Mouse (Mus musculus): ENCODE data around the gene Ccr10.

The Ccr10 gene

GRCm38 (mm10) chr11:101174851-101175628 lies at the start of gene Ccr10:
Ccr10 (minus strand) TSS chr11:101175443.
- in situ Hi-C loops (cut with MboI; ENCODE audit: low pct_unique_long_range_greater_than_20kb in 1 of 2, low sequenced_read_pairs in 2 of 2, unreplicated experiment in 1 of 2), result loop anchor here in 1 of 2 experiments (5.0 kb wide), 1 partner anchor 38 kb away; no protein-coding TSS in a partner anchor

GRCm38 (mm10) chr11:101224337-101224736 lies 49.1 kb upstream of the Ccr10 start:
- in situ Hi-C loops (cut with MboI; ENCODE audit: low pct_unique_long_range_greater_than_20kb in 1 of 2, low sequenced_read_pairs in 2 of 2, unreplicated experiment in 1 of 2), result no loop called here

- in situ Hi-C loops (cut with MboI; ENCODE audit: low pct_unique_long_range_greater_than_20kb in 1 of 2, low sequenced_read_pairs in 2 of 2, unreplicated experiment in 1 of 2), result no loop called here
These were observed 46.2 kb upstream of the Ccr10 start for GRCm38 (mm10) chr11:101221306-101221986.

GRCm38 (mm10) chr11:101220853-101221252 lies 45.6 kb upstream of the Ccr10 start:
- in situ Hi-C loops (cut with MboI; ENCODE audit: low pct_unique_long_range_greater_than_20kb in 1 of 2, low sequenced_read_pairs in 2 of 2, unreplicated experiment in 1 of 2), result no loop called here

- in situ Hi-C loops (cut with MboI; ENCODE audit: low pct_unique_long_range_greater_than_20kb in 1 of 2, low sequenced_read_pairs in 2 of 2, unreplicated experiment in 1 of 2), result loop anchor here in 1 of 2 experiments (5.0 kb wide), 1 partner anchor 34 kb away; the partner anchor contains the start of gene Vps25
These were observed 43.3 kb upstream of the Ccr10 start for GRCm38 (mm10) chr11:101218436-101219055.

- in situ Hi-C loops (cut with MboI; ENCODE audit: low pct_unique_long_range_greater_than_20kb in 1 of 2, low sequenced_read_pairs in 2 of 2, unreplicated experiment in 1 of 2), result loop anchor here in 1 of 2 experiments (5.0 kb wide), 1 partner anchor 35 kb away; the partner anchor contains the start of gene Vps25
These were observed 41.7 kb upstream of the Ccr10 start for GRCm38 (mm10) chr11:101216936-101217335.

- in situ Hi-C loops (cut with MboI; ENCODE audit: low pct_unique_long_range_greater_than_20kb in 1 of 2, low sequenced_read_pairs in 2 of 2, unreplicated experiment in 1 of 2), result loop anchor here in 1 of 2 experiments (5.0 kb wide), 1 partner anchor 35 kb away; the partner anchor contains the start of gene Ramp2
These were observed 36.7 kb upstream of the Ccr10 start for GRCm38 (mm10) chr11:101211970-101212369.

GRCm38 (mm10) chr11:101200986-101201385 lies 25.7 kb upstream of the Ccr10 start:
- in situ Hi-C loops (cut with MboI; ENCODE audit: low pct_unique_long_range_greater_than_20kb in 1 of 2, low sequenced_read_pairs in 2 of 2, unreplicated experiment in 1 of 2), result no loop called here

- in situ Hi-C loops (cut with MboI; ENCODE audit: low pct_unique_long_range_greater_than_20kb in 1 of 2, low sequenced_read_pairs in 2 of 2, unreplicated experiment in 1 of 2), result loop anchor here in 1 of 2 experiments (10.0 kb wide), 1 partner anchor 45 kb away; the partner anchor contains the start of gene Ramp2
These were observed 24.3 kb upstream of the Ccr10 start for GRCm38 (mm10) chr11:101199555-101199954.

- in situ Hi-C loops (cut with MboI; ENCODE audit: low pct_unique_long_range_greater_than_20kb in 1 of 2, low sequenced_read_pairs in 2 of 2, unreplicated experiment in 1 of 2), result loop anchor here in 1 of 2 experiments (10.0 kb wide), 1 partner anchor 49 kb away; the partner anchor contains the start of gene Ramp2
These were observed 20.9 kb upstream of the Ccr10 start for GRCm38 (mm10) chr11:101196175-101196574.

GRCm38 (mm10) chr11:101195571-101195970 lies 20.3 kb upstream of the Ccr10 start:
- in situ Hi-C loops (cut with MboI; ENCODE audit: low pct_unique_long_range_greater_than_20kb in 1 of 2, low sequenced_read_pairs in 2 of 2, unreplicated experiment in 1 of 2), result loop anchor here in 1 of 2 experiments (10.0 kb wide), 1 partner anchor 49 kb away; the partner anchor contains the start of gene Ramp2

GRCm38 (mm10) chr11:101195101-101195500 lies 19.9 kb upstream of the Ccr10 start:
- in situ Hi-C loops (cut with MboI; ENCODE audit: low pct_unique_long_range_greater_than_20kb in 1 of 2, low sequenced_read_pairs in 2 of 2, unreplicated experiment in 1 of 2), result loop anchor here in 1 of 2 experiments (10.0 kb wide), 1 partner anchor 50 kb away; the partner anchor contains the start of gene Ramp2

- in situ Hi-C loops (cut with MboI; ENCODE audit: low pct_unique_long_range_greater_than_20kb in 1 of 2, low sequenced_read_pairs in 2 of 2, unreplicated experiment in 1 of 2), result loop anchor here in 1 of 2 experiments (10.0 kb wide), 1 partner anchor 50 kb away; the partner anchor contains the start of gene Ramp2
These were observed 19.4 kb upstream of the Ccr10 start for GRCm38 (mm10) chr11:101194643-101195042.

- in situ Hi-C loops (cut with MboI; ENCODE audit: low pct_unique_long_range_greater_than_20kb in 1 of 2, low sequenced_read_pairs in 2 of 2, unreplicated experiment in 1 of 2), result loop anchor here in 1 of 2 experiments (10.0 kb wide), 1 partner anchor 51 kb away; the partner anchor contains the start of gene Ramp2
These were observed 18.9 kb upstream of the Ccr10 start for GRCm38 (mm10) chr11:101194137-101194536.

- in situ Hi-C loops (cut with MboI; ENCODE audit: low pct_unique_long_range_greater_than_20kb in 1 of 2, low sequenced_read_pairs in 2 of 2, unreplicated experiment in 1 of 2), result loop anchor here in 1 of 2 experiments (10.0 kb wide), 1 partner anchor 52 kb away; the partner anchor contains the start of gene Ramp2
These were observed 17.8 kb upstream of the Ccr10 start for GRCm38 (mm10) chr11:101193076-101193475.

- in situ Hi-C loops (cut with MboI; ENCODE audit: low pct_unique_long_range_greater_than_20kb in 1 of 2, low sequenced_read_pairs in 2 of 2, unreplicated experiment in 1 of 2), result loop anchor here in 1 of 2 experiments (10.0 kb wide), 1 partner anchor 52 kb away; the partner anchor contains the start of gene Ramp2
These were observed 17.4 kb upstream of the Ccr10 start for GRCm38 (mm10) chr11:101192646-101193045.

- in situ Hi-C loops (cut with MboI; ENCODE audit: low pct_unique_long_range_greater_than_20kb in 1 of 2, low sequenced_read_pairs in 2 of 2, unreplicated experiment in 1 of 2), result loop anchor here in 1 of 2 experiments (10.0 kb wide), 1 partner anchor 53 kb away; the partner anchor contains the start of gene Ramp2
These were observed 16.8 kb upstream of the Ccr10 start for GRCm38 (mm10) chr11:101191919-101192470.

All from mouse embryonic stem cell (cell line).